Mouse (Mus musculus): Measurements from ENCODE around the gene Gcsh. TPM values are rescaled to one million over a fixed set of nuclear protein-coding genes. Genes with fewer than 3 reads are reported as not detected.

Gene Gcsh
- 113 and 127 TPM in 2 replicates for polyA plus RNA-seq (2016; fragmentation: Nextera tagmentation; extraction: Ambion mirVana)

DNA sequence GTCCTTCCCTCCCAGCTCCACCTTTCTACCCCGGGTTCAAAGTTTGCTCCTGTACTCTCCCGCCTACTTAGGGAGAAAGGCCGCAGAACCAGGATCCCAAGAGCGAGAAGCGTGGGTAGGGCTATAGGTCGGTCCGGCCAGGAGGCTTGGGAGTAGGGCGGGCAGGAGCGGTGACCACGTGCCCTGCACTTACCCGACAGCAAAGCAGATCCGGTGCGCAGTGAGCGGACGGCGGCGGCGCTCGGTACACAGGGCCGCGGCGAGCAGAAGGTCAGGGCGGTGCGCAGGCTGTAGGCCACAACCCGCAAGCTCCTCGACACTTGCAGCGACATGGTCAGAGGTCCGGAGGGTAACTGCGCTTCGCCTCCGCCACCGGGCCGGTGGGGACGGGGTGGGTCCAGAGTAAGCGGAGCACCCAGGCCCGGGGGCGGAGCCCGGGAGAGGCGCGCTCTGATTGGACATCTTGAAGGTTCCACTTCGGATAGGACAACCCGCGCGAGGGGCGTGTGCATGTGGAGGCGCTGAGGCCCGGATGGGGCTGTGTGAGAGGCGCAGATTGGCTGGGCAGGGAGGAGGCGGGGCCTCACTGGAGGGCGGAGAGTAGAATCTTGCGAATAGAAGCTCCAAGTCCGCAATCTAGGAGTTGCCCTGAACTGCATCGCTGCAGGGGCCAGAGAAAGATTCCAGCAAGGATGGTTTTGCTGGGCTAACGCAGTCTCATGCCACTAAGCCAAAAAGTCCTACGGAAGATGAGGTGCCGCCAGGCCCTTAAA lies at the start of gene Gcsh:
Gene Gcsh (minus strand): TSS at position 443 of the 773 bp plus-strand sequence.
- Histone ChIP-seq H3K4me2 (peak within 1 kb of the TSS; percentile 86), H3K4me3 (replicated peaks) (peak within 1 kb of the TSS; percentile 69), H3K9ac (peak within 1 kb of the TSS; percentile 64), H3K27me3 (no peaks in the 10 kb centered on the region), H3K9me3 (no peaks in the 10 kb centered on the region), H3K36me3 (replicated peaks) (no peaks in the 10 kb centered on the region), H3K4me1 (peaks cover 18% of the 10 kb centered on the region), H3K27ac (peak within 1 kb of the TSS; percentile 57)
- peak; percentile 100 for ATAC-seq (ENCODE audit: low FRiP score)
- WGBS: under 1% methylated on average over 56 of the region's 56 CpGs

DNA sequence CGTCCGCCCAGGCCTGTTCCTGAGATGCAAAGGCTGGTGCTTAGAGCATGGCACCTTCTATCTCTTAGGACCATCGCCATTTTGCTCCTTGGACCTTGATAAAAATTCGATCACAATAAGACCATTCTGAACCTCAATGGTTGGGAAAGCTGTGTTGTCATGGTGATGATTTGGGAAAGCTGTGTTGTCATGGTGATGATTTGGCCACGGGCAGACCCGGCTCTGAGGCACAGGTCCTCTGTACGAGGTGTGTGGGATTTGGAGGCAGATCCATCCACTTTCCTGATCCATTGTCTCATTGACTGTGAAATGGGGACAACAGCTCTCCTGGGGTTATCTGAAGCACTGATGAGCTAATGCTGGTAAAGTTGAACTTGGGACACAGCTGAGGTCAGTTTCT lies 46.5 kb upstream of the Gcsh start:
- H3K9me3 ChIP-seq: no peaks in the 10 kb centered on the region
- no peak overlapping the region for H3K9ac ChIP-seq
- no peaks in the 10 kb centered on the region for H3K36me3 ChIP-seq (replicated peaks)
- H3K4me1 ChIP-seq: peaks cover 12% of the 10 kb centered on the region
- H3K4me3 ChIP-seq (replicated peaks): no peak overlapping the region
- no peak overlapping the region for H3K4me2 ChIP-seq
- ATAC-seq (ENCODE audit: low FRiP score): no peak
- WGBS: 50% methylated on average over 7 of the region's 7 CpGs
- H3K27ac ChIP-seq: no peak overlapping the region
- no peaks in the 10 kb centered on the region; the same call in 1 of the 2 replicates for H3K27me3 ChIP-seq

DNA sequence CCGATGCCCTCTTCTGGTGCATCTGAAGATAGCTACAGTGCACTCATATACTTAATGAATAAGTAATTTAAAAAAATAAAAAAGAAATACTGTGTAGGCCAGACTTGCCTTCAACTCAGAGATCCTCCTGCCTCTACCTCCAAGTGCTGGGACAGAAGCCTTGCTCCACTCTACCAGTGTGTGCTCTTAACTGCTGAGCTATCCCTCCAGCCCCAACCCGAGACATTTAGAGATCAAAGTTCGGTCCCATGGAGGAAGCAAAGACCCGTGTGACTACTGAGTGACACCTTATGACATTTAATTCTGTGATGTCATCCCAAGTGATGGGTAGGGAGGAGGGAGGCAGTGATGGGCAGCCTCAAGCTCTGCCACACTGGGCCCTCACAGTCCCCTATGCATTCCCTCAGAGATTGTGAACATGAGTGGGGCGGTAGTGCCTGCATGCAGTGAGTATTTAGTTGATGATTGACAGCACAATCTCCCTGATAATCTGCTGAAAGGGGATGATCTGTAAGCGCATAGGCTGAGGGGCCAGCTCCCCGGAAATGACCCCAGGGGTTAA lies 44.1 kb upstream of the Gcsh start:
- Histone ChIP-seq H3K4me2 (no peak overlapping the region), H3K27me3 (no peaks in the 10 kb centered on the region; the same call in 1 of the 2 replicates), H3K4me1 (peaks cover 12% of the 10 kb centered on the region), H3K36me3 (replicated peaks) (no peaks in the 10 kb centered on the region), H3K4me3 (replicated peaks) (no peak overlapping the region), H3K27ac (no peak overlapping the region), H3K9ac (no peak overlapping the region), H3K9me3 (no peaks in the 10 kb centered on the region)
- WGBS: 80% methylated on average over 7 of the region's 7 CpGs
- no peak for ATAC-seq (ENCODE audit: low FRiP score)

DNA sequence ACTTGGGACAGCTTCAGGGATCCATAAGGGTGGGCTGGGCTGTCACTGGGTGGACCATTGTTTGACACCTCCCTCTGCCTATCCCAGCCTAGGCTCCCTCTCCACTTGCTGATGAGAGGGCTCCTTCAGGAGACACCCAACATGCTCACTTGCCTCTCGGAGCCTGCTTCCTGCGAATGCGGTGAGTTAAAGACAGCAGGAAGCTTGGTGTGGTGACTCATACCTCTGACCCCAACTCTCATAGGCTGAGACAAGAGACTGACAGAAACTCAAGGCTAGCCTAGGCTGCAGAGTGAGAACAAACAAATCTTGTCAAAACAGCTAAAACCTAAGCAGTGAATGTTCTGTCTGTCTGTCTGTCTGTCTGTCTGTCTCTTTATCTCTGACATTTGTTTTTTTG lies 40.1 kb upstream of the Gcsh start:
- Histone ChIP-seq H3K27me3 (no peaks in the 10 kb centered on the region), H3K36me3 (replicated peaks) (no peaks in the 10 kb centered on the region), H3K9me3 (no peaks in the 10 kb centered on the region), H3K4me1 (no peaks in the 10 kb centered on the region), H3K27ac (no peak overlapping the region), H3K9ac (no peak overlapping the region), H3K4me3 (replicated peaks) (no peak overlapping the region), H3K4me2 (no peak overlapping the region)
- WGBS: 91% methylated on average over 3 of the region's 3 CpGs
- ATAC-seq (ENCODE audit: low FRiP score): no peak

DNA sequence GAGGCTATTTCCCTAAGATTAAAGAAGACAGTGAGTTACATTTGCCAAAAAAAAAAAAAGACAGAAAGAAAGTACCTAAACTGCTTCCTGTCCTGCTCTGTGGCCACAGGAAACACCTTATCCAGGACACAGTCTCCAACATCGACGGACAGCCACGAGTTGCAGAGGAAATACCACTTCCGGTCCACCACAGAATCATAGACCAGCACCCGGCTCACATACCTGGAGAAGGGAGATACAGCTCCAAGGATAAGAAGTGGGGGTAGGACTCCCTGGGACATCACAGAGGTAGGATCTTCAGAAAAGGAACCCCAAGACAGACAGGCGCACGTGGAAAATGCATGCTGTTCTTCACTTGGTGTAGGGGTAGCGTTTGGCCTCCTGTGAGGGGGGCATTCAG lies 39.3 kb upstream of the Gcsh start:
- Histone ChIP-seq H3K4me2 (no peak overlapping the region), H3K4me1 (no peaks in the 10 kb centered on the region), H3K27ac (no peak overlapping the region), H3K36me3 (replicated peaks) (no peaks in the 10 kb centered on the region), H3K27me3 (no peaks in the 10 kb centered on the region), H3K4me3 (replicated peaks) (no peak overlapping the region), H3K9ac (no peak overlapping the region), H3K9me3 (no peaks in the 10 kb centered on the region)
- 88% methylated on average over 8 of the region's 8 CpGs for WGBS
- no peak for ATAC-seq (ENCODE audit: low FRiP score)

DNA sequence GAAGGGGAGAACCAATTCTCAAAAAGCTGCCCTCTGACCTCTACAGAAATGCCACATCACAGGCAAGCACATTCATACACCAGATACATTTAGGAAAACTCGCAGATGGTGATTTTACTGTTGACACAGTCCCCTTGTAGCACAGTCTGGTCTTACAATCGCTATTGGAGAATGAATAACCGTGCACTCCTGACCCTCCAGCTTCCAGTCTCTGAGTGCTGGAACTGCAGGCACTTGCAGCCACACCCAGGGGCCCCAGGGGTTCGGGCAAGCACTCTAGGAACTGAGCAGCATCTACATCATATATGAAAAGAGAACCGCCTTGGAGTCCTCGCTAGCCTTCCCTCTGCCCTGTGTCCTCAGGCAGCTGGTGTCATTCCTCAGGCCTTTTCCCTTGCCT lies 38.1 kb upstream of the Gcsh start:
- H3K9me3 ChIP-seq: no peaks in the 10 kb centered on the region
- H3K9ac ChIP-seq: no peak overlapping the region
- no peak overlapping the region for H3K27ac ChIP-seq
- WGBS: 74% methylated on average over 6 of the region's 6 CpGs
- no peaks in the 10 kb centered on the region for H3K4me1 ChIP-seq
- no peak for ATAC-seq (ENCODE audit: low FRiP score)
- H3K36me3 ChIP-seq (replicated peaks): no peaks in the 10 kb centered on the region
- no peak overlapping the region for H3K4me2 ChIP-seq
- H3K4me3 ChIP-seq (replicated peaks): no peak overlapping the region
- no peaks in the 10 kb centered on the region for H3K27me3 ChIP-seq

DNA sequence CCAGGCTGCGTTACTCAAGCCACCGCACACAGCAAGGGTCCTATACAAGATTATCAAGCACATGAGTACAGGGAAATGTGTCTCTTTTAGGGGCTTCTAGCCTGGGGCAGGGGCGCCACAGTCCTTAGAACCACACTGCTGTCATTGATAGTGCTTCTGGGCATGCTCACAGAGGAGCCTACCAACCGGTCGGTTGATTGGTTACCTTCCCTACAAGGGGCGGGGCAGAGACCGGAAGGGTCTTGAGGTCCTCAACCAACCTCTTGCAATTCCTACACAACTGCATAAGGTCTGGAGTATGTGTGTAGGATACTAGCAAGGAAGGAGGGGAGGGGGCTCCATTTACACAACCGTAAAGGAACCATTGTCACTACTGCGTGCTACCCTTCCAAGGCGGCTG lies 35.3 kb upstream of the Gcsh start:
- WGBS: 90% methylated on average over 10 of the region's 10 CpGs
- H3K9ac ChIP-seq: no peak overlapping the region
- no peaks in the 10 kb centered on the region for H3K36me3 ChIP-seq (replicated peaks)
- H3K27ac ChIP-seq: no peak overlapping the region
- H3K4me2 ChIP-seq: no peak overlapping the region
- no peak for ATAC-seq (ENCODE audit: low FRiP score)
- no peak overlapping the region for H3K4me3 ChIP-seq (replicated peaks)
- H3K9me3 ChIP-seq: no peaks in the 10 kb centered on the region
- H3K4me1 ChIP-seq: no peaks in the 10 kb centered on the region
- H3K27me3 ChIP-seq: no peaks in the 10 kb centered on the region

DNA sequence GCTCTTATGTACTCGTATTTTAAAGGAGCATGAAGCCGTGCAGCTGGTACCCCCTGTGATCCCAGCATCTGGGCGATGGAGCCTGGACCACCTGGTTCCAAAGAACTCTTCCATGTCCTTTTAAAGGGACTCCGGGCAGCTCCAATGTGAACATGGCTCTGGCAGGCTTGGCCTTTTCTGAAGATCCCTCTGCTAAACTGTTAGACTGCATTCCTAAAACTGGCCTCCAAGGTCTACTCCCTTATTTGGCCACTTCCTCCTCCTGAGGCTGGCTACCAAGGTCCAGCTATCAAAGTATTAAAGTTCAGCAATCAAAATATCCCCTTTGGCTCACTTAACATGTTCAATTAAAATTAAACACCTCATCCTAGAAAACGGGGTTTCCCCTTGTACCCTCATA lies 34.3 kb upstream of the Gcsh start:
- no peak for ATAC-seq (ENCODE audit: low FRiP score)

DNA sequence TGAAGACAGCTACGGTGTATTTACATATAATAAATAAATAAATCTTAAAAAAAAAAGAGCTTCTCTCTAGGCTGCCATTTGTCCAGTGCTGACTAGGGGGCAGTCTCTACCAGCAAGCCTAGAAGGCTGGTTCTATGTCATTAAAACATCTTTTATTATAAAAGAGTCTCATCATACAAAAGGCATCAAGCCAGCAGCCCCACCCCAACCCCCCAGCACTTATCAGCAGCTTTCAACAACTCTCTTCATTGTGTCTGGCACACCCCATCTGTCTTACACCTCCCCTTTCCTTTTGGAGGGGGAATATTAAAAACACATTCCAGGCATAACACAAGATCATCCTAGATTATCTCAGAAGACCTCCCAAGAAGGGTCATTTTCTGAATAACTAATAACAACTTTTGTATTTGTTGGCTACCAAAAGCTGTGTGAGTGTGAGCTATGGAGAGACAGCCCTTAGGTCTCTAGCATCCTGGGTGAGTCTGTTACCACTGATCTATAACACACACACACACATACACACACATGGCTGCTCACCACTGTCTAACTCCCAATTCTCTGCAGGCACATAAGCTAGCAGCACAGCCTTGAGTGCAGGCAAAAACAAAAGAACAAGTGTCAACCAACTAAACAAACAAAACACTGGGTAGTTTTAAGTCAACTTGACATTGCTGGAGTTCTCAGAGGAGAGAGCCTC lies 29.1 kb upstream of the Gcsh start:
- WGBS: 81% methylated on average over 1 of the region's 1 CpGs
- no peaks in the 10 kb centered on the region for H3K9me3 ChIP-seq
- H3K27me3 ChIP-seq: no peaks in the 10 kb centered on the region
- no peak overlapping the region for H3K9ac ChIP-seq
- no peak overlapping the region for H3K4me2 ChIP-seq
- no peak overlapping the region for H3K4me3 ChIP-seq (replicated peaks)
- ATAC-seq (ENCODE audit: low FRiP score): no peak
- no peak overlapping the region for H3K27ac ChIP-seq
- H3K36me3 ChIP-seq (replicated peaks): no peaks in the 10 kb centered on the region
- H3K4me1 ChIP-seq: no peaks in the 10 kb centered on the region

More for the DNA sequence above, 34.3 kb upstream of the Gcsh start:
- Histone ChIP-seq H3K27me3 (no peaks in the 10 kb centered on the region), H3K9me3 (no peaks in the 10 kb centered on the region), H3K9ac (no peak overlapping the region), H3K36me3 (replicated peaks) (no peaks in the 10 kb centered on the region), H3K4me1 (no peaks in the 10 kb centered on the region), H3K27ac (no peak overlapping the region), H3K4me3 (replicated peaks) (no peak overlapping the region), H3K4me2 (no peak overlapping the region)
- 92% methylated on average over 5 of the region's 5 CpGs for WGBS

DNA sequence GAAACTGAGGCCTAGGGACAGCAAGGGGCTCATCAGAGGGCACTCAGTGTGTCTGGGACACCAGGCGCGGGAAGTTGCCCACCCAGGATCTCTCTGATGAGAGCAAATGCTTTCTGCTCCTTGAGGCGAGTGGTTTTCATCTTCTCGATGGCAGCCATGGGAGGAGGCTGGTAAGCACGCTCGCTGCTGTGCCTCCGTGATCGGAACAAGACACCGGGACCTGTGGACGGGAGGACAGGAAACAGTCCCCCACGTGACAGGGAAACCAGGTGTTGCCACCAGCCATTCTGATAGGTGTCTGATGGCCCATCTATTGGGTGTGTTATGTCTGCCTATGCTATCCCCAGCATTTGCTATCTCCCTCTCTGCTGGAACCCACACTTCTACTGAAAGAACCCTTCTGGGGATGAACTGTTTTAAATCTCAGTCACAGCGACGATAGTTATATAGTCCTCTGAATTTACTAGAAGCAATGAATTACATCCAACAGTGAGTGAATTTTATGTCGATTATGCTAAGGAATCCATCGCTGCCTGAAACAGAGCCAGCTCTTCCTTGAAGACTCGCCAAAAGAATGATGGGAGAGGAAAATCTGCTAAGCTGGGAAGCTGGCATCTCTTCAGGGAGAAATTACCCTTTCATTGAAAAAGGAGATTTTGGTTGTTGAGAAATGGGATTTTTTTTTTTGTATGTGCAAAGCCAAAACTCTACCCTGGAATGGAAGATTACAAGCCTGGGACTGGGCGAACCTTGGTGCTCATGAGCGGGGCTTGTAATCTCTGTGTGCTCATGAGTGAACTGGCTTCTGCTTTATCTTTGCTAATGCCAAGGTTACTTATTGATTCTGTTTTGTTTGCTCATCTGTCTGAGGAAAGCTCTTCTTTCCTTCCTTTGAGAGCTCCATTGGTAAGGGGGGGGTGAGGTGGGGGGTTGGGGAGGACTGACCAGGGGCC lies 26.3 kb upstream of the Gcsh start:
- 0 out of 2 replicates have a peak, but pooled peaks cover 9% of the 10 kb centered on the region for H3K27me3 ChIP-seq
- H3K9ac ChIP-seq: no peak overlapping the region
- no peak overlapping the region for H3K4me3 ChIP-seq (replicated peaks)
- no peak for ATAC-seq (ENCODE audit: low FRiP score)
- H3K9me3 ChIP-seq: no peaks in the 10 kb centered on the region
- H3K4me2 ChIP-seq: no peak overlapping the region
- no peaks in the 10 kb centered on the region for H3K36me3 ChIP-seq (replicated peaks)
- H3K27ac ChIP-seq: no peak overlapping the region
- no peaks in the 10 kb centered on the region for H3K4me1 ChIP-seq
- WGBS: 89% methylated on average over 18 of the region's 18 CpGs

DNA sequence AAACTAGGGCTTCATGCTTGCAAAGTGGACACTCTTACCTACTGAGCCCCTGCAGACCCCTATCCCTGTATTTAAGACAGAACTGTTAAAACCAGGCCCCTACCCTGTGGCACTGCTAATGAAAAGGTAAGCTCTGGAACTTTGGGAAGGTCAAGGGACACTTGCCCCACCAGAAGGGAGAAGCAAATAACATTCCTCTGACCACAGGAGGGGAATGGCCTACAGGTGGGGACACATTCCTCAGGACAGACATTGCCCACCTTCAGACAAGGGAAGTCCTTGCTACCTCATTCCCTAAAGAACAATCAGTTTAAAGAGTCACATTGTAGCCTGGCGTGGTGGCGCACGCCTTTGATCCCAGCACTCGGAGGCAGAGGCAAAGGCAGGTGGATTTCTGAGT lies 24.6 kb upstream of the Gcsh start:
- 0 out of 2 replicates have a peak, but pooled peaks cover 9% of the 10 kb centered on the region for H3K27me3 ChIP-seq
- no peaks in the 10 kb centered on the region for H3K4me1 ChIP-seq
- no peak overlapping the region for H3K4me2 ChIP-seq
- H3K9me3 ChIP-seq: no peaks in the 10 kb centered on the region
- no peak overlapping the region for H3K4me3 ChIP-seq (replicated peaks)
- no peak overlapping the region for H3K9ac ChIP-seq
- no peaks in the 10 kb centered on the region for H3K36me3 ChIP-seq (replicated peaks)
- no peak for ATAC-seq (ENCODE audit: low FRiP score)
- no peak overlapping the region for H3K27ac ChIP-seq
- WGBS: 95% methylated on average over 4 of the region's 4 CpGs

DNA sequence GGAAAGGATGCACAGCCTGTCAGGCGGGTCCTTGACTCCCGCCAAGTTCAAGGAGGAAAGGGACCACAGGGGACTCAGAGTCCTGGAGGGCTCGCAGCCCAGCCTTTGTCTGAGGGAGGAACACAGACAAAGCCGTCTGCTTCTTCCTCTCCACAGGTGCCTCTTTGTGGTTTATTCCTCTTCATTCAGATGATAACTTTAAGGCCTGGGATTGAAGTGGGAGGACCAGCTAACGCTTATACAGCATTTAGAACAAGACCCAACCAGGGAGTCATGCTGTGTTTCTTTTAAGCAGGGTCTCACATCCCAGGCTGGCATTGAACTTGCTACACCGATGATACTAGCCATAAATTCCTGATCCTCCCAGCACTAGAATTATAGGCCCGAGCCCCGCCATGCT lies 23.7 kb upstream of the Gcsh start:
- H3K36me3 ChIP-seq (replicated peaks): no peaks in the 10 kb centered on the region
- H3K4me2 ChIP-seq: no peak overlapping the region
- no peak overlapping the region for H3K4me3 ChIP-seq (replicated peaks)
- H3K9ac ChIP-seq: no peak overlapping the region
- WGBS: 39% methylated on average over 8 of the region's 8 CpGs
- no peaks in the 10 kb centered on the region for H3K4me1 ChIP-seq
- 0 out of 2 replicates have a peak, but pooled peaks cover 9% of the 10 kb centered on the region for H3K27me3 ChIP-seq
- H3K27ac ChIP-seq: no peak overlapping the region
- H3K9me3 ChIP-seq: no peaks in the 10 kb centered on the region
- ATAC-seq (ENCODE audit: low FRiP score): no peak

Measured in forebrain, embryonic 12.5 days (tissue).